Mouse (Mus musculus) adipocyte (in vitro differentiated cells): ENCODE results near the gene Prdm16.

Experiments
- DNase-seq: peaks from one replicate; pipeline ENCODE4 v3.0.0-alpha.2; 2016; ENCODE audit warnings: low spot score

Gene Prdm16

DNA sequence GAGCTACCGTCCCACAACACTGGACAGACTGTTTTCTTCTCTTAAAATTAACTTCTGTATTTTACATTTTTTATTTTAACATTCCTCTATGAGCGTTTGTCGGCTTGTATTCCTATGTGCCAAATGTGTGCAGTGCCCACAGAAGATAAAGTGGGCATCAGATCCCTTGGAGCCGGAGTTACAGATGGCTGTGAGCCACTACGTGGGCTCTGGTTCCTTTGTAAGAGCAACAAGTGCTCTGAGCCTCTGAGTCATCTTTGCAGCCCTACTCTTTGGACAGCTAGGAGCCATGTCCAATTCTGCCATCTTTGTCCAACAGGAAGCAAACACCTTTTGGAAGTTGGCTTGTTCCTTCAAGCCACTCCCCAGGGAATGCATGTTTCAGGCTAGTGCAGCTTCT lies 78.6 kb downstream of the Prdm16 start:
- no peak for DNase-seq

DNA sequence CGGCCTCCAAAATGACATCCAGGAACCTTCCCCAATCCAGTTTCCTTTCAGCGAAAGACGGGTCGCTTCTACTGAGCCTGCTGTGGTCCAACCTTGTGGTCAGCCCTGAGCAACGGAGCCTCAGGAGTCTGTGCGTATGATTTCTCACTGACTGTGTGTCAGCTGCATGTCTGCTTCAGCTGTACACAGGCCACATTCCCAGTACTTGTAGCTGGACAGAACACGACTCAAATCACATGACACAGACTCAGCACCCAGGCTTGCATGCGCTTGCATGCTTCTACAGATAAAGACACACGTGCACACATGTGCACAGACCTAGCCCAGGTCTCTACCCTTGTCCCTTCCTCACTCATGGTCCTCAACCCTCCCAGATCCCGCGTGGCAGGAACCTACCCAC lies 79.5 kb downstream of the Prdm16 start:
- DNase-seq, result no peak

DNA sequence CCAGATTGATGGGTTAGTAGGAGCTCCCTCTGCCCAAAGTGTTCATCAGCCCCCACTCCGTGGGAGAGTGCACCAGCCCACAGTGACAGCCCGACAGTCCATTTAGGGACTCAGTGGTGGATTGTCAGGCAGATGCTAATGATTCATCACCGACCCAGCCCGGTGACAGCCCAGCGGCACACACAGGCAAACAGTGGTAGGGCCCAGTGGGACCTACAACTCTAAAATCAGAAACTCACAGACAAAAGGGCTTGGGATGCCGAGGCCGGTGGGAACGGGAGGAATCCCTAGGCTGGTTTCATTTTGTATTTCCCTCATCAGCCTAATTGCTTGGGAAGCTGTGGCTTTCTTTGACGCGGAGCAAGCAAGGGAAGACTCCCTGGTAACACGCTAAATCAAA lies 80.3 kb downstream of the Prdm16 start:
- no peak for DNase-seq

DNA sequence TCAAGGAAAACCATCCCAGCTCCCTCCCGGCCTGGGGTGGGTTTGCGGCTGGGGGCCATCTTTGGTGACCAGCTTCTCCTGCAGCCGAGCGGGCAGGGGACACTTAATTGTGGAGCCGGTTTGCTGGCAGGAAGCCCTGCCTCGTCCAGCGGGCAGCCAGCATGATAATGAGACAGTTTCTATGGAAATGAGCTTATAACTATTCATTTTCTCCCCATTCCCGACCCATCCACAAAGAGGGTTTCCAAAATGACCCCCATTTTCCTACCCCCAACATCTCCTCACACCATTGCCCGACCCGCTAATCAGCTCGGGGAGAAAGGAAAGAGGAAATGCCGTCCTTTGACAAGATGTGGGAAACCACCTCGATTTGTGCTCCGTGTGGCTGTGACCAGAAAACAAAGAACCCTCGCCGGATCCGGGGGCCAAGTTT lies 86.7 kb downstream of the Prdm16 start:
- DNase-seq, result no peak

DNA sequence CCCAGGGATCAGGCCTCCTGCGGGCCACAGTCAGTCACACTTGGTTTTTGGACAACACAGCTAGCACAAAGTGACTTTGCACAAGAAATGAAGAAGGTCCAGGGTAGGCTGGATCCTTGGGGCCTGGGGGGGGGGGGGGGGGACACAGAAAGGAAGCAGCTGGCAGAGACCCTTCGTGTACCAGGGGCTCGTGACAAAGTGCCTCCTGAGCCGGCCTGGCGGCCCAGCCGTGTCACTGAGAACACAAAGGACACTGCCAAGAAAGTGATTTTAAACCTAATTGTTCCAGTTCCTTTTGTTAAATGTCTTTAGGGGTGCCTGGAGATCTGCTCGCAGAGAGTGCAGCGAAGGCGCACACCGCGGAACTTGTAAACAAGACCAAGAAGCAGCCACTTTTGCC lies 87.2 kb downstream of the Prdm16 start:
- DNase-seq, result no peak

DNA sequence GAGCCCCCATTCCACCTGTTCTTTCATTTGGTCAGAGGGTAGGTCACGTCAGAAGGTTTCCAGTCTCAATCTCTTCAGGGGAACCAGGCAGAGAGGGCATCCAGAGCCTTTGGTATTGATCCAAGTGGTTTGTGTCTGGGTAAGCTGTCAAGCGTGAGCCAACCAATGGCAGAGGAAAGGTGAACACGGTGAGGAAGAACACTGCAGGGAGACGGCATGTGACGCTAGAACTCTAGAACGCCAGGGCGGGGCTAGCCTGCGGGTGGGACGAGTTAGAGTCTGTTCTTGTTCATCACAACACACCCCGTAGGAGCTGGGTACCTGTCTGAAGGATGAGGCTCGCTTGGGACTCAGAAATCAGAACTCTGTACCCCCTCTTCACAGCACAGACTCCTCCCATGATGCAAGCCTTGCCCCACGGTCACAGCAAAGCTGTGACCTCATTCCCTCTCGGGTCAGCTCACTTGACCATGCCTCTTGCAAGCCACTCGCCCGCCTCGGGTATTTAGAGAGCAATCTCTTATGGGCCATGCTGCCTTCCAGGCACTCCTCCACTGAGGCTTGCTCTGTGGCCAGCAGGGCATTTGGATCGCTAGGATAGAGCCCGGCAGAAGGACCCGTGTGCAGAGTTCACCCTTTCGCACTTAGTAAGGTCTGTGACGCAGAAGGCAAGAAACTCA lies 89.4 kb downstream of the Prdm16 start:
- DNase-seq, result no peak

DNA sequence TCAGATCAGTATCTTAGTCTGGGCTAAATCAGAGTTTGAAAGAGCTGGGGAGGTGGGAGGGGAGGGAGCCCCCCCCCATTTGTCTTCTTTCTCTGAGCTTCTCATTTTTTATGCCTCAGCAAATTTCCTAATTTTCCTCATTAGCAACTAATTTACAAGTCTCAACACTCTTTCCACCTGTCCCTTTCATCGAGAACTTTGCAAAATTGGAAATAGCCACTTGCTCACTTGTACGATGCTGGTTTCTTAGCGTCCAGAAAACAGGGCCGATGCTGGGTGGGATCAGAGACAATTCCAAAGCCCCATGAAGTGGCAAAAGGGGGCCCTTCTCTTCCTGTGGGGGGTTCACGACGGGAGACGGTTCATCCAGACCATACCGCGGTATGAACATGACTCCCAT lies 91.4 kb downstream of the Prdm16 start:
- no peak for DNase-seq

DNA sequence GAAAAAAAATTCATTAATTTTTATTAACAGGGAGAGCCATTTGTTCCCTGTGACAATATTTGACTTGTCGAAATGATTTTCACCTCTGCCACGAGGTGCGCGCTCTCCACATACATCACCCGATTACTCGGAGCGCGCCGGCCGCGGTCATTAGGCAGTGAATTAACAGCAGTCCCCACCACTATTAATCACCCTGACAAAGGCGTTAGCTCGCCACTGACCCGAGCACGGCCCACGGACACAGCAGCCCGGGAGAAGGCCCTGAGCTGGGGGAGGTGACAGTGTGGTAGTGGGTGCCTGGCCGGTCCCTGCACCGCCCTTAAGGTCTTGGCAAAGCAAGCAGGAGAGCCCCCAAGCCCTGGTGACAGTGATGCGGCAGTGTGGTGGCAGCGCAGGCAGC lies 92.8 kb downstream of the Prdm16 start:
- DNase-seq, result no peak

DNA sequence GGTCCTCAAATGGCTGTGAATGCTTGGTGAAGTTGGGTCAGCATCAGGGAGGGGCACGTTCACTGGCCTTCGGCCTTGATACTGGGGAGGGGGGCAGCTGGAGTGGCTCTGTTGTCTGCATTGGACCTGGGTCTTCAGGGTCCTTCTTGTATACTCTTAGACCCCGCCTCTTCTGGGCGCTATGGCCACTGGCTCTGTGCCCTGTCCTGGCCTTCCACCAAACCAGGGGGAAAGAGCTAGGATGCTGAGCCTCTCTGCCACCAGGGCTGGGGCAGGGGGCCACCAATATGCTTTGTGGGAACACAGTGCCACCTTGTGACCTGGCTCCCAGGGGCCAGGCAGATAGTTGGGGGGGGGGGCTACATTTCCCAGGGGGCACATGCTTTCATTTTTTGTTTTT lies 93.5 kb downstream of the Prdm16 start:
- no peak for DNase-seq

DNA sequence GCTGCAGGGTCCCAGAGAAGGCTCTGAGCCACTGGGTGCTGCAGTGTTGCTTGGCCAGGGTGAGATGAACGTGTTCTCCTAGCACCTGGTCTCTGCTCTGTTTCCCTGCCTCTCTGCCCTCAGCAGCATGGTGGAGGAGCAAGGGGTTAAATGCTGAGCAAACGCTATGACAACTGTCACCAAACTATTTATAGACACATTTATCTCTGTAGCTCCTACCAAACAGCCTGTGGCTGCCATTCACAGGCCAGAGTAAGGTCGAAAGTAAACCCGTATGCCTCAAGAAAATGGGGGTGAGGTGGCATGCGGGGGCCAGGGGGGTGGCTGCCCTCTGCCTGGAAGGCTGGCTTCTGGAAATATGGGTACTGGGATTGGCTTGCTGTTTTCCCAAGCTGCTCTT lies 94.1 kb downstream of the Prdm16 start:
- no peak for DNase-seq

DNA sequence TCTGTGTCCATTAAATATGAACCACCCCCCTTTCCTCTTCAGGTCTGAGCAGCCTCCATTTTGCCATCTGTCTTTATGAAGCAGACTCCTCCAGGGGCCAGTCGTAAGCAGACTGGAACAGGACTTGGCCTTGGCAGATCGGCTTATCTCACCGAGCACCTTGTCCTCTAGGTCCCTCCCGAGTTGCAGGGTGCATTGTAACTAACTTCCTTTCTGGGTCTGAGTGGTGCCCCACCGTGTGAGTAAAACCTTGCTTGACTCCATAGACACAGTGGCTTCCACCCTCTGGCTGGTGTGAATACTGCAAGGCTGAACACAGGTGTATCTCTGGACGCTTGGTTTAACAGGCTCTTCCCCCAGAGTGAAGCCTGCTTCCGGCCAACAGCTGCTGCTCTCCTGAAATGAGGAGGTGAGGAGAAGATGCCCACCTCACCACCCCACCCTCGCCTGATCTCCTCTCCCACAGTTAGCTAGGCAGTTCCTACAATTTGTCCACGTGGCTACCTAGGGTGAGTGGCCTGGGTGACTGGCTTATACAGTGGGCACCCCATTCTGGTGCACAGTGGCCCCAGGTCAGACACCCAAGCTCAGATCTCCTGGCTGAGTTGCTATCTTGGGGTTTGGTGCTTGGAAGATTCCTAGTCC lies 94.9 kb downstream of the Prdm16 start:
- no peak for DNase-seq

DNA sequence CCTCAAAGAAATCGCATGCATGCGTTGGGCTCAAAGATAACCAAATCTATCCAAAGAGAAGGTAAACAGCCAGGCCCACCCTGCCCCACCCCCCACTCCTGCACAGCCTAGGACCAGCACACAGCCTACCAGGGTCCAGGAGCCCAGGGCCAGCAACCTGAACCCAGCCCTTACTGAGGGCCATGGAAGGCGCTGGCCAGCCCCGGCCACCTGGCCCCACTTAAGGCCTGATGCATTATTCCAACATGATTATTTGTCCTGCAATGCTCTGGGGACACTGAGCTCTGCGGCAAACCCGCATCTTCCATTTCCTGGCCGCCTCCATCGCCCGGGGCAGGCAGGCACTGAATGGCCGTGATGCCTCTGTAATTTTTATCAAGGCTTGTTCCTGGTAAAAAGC lies 96.0 kb downstream of the Prdm16 start:
- DNase-seq, result no peak

DNA sequence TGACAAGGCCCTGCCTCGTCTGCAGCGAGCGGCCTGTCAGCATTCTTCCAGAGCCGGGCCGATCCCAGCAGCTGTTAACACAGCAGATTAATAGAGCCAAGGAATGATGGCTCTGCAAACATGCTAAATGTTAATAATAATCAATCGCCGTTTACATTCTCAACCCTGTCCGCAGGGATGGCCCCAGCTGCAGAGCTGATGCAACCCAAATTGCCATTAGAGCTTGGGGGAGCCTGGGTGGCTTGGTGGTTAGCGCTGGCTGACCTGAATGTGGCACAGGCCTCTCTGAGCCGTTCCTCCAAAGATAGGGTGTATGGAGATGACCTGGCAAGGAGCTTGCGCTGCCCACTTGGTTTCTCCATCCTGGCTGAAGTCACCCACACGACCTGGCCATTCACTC lies 97.0 kb downstream of the Prdm16 start:
- no peak for DNase-seq

DNA sequence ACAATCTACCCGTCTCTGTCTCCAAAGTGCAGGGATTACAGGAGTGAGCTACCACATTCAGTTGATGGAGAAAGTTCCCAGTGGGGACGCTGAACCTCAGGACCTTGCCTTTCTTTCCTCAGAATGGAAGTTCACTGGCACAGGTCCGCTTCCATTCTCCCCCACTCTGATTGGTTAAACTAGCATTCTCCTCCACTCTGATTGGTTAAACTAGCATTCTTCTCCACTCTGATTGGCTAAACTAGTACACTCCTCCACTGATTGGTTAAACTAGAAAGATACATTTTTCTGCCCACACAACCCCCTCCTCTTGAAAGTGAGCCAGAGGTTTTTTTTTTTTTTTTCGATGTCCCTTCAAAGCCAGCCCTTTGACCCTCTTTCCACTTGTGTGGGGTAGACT lies 97.9 kb downstream of the Prdm16 start:
- DNase-seq, result no peak

DNA sequence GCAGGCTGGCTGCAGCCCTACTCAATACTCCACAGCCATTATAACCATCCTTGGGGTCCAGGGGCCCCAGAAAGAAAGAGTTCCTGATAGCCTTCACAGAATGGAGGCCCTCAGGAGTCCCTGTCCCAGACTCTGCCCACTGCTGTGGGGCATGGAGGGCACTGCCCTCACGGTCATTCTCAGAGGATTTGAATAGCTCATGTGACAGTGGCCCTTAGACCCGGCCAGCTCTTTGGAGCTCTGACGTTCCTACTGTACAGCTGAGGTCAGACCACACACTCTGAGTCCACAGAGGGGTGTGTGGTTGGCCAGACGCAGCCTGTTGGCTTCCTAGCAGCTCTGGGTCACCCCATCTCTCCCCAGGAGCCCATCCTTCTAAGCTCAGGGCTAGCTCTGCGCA lies 100.6 kb downstream of the Prdm16 start:
- no peak for DNase-seq

DNA sequence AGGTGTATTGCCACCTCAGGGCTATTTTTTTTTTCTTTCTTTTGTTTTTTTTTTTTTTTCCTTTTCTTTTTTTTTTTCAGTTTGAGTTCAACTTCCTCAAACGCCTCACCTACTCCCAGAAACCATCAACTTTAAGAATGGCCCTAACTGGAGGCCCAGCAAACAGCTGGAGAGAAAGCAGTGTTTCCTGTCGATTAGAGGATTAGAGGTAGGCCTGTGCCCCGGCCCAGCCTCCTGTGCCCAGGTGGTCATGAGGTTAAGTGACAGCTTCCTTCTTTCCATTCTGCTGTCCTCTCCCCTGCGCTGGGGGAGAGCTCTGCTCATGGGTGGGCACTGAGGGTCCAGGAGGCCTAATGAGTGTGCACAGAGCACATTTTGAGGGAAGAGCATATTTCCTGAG lies 105.3 kb downstream of the Prdm16 start:
- DNase-seq, result no peak

DNA sequence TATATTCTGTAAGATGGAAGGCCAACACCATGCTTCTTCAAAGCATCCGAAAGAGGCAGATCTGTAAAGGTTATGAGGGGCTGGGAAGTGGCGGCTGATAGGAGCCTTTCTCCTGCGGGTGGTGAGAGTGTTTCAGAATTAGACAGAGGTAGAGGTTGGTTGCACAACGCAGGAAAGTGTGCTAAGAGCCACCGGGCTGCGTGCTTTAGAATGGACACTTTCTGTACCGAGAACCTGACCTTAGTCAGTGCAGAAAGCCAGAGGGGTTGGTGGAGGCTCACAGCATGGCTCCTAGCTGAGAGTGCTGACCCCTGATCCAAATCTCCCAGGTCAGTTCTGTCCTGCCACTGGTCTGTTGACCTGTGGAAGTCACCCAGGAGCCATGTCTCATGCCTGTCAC lies 106.3 kb downstream of the Prdm16 start:
- no peak for DNase-seq

DNA sequence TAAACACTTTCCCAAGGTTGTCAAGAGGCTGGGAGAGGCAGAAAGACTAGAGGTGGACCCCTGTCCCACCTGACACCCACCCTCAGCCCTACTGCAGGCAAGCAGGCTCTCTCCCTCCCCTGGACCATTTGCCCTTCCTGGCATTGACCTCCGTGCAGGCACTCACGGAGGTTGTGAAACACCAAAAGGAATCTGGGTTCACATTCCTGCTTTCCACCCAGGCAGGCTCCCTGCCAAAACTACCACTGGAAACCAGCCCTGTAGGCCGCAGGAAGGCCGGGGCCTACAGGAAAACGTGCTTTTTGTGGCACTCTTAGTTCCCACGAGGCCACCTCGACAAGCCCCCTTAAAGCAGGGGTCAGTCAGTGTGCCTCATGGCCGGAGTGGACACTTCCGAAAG lies 109.2 kb downstream of the Prdm16 start:
- peak; percentile 68 for DNase-seq

DNA sequence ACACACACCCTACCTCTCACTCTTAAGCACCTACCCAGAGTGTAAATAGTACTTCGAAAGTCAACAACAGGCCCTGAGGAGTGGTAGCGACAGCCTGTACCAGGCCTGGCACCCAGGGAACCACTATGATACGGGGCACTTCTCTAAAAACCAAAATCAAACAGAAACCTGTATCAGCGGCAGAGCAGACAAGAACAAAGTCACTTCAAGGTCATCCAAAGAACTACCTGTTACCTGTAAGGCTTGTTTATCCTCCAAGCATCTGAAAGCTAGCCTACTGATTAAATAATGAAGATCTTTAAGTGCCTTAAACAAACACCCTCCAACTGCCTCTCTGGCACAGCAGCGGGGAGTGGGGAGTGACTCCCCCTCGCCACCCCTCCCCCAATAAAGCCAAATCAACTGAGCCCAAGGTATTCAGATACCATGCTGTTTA lies 110.3 kb downstream of the Prdm16 start:
- DNase-seq, result no peak

DNA sequence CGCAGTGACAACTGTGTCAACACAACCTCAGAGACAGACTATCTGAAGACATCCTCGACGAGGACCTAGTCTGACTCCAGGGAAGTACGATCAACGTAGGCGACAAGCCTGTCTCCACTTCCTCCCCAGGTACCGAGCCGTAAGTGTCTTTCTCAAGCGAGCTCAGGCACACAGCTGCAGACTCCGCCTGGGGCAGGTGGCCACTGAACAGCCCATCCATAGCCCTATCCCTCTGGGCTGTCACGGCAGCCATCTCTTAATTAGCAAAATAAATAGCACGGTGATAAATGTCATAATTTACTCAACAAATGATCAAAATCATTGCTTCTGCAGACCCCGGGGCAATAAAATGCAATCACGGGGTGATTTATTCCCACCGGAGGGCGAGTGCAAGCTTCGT lies 112.8 kb downstream of the Prdm16 start:
- no peak for DNase-seq

DNA sequence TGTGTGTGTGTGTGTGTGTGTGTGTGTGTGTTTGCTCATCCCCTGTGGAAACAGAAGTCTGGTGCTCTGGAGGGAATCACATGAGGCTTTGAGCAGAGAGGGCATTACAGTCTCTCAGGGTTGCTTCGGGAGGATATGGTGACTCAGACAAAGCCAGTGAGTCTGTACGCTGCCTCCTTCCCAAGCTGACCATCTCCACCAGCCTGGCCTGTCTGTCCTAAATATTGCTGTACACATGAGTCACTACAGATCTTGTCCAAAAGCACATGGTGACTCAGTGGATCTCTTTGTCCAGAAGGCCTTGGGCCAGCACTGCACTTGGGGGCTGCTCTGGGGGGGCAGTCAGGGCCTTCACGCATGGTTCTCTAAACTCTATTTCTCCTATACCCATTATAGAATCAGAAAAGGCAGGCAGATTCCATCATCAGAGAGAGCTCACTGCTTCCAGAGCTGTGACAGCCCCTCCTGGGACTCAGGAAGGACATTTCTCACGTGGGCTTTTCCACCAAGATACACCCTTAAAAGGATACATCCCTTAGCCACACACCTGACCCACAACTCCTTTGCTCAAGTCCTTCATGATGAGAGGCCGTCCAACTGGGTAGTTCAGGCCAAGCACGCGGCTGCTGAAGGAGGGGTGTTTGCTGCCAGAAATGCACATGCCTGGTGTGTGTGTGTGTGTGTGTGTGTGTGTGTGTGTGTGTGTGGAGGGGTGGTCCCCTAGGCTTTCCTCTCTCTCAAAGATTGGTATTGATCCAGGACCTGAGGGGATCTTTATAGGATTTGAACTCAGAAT lies 114.6 kb downstream of the Prdm16 start:
- DNase-seq, result no peak

DNA sequence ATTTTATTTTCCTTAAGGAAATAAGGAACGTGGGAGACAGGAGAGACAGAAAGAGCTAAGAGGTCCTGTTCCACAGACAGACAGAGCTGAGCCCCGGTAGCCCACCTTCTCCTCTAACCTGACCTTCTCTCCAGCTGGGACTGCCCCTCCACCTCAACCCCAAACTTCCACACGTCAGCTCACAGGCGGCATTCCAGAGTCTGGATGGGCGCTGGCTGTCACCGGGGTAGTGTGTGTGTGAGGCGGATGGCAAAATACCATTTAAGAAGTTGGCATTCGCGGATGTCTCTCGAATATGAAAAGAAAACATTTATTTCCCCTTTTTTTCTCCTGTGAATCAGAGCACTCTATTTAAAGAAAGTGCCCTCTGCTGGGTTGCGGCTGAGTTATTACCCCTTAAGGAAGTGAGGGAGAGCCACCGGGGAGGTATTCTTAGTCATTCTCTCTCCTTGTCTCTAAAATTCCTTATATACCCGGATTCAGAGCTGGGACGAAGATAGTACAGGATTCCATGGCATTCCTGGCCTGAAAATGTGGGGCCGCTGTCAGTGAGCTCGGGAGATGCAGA lies 117.1 kb downstream of the Prdm16 start:
- no peak for DNase-seq

DNA sequence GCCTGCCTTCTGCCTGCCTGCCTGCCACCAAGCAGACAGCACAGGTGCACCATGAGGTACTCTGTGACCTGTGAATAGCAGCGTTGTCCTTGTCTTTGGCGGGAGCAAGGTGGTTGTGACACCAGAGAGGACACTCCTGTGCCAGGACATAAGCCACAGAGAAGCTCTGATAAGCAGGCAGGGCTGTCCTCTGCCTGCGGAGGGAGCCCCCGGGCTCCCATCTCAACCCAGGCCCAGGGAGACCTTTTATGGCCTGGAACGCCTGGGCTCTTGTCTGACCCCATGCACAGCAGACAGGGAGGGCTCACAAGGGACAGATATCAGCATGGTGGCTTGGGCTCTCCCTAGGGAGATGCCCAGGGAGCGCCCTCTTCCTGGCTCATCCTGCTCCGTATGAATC lies 118.7 kb downstream of the Prdm16 start:
- DNase-seq, result no peak
